Mouse (Mus musculus) liver, postnatal 0 days (tissue): ENCODE measurements at regions not wholly inside any gene's neighbourhood (a gene's known extent, or its start where the extent isn't known, plus 50 kb on each side); places are given as distances from the start of the nearest gene placed in this dataset.

Experiments
- ATAC-seq: fragments of 200-750 bp; cut with Nextera tagmentation; 2 replicates; pipeline ENCODE4 v1.8.0; 2017; ENCODE audit warnings: mild to moderate bottlenecking, moderate library complexity
- DNase-seq: peaks from one replicate; pipeline ENCODE4 v3.0.0-alpha.2; 2016
- H3K27ac ChIP-seq: fragments of 300-500 bp; sonication (generic); 2 replicates; pipeline ENCODE4 v1.5.1; 2014; ENCODE audit warnings: antibody characterized with exemption, moderate library complexity, mild to moderate bottlenecking, low read depth
- H3K27me3 ChIP-seq: fragments of 300-500 bp; sonication (generic); 2 replicates; pipeline ENCODE4 v1.6.1; 2014; ENCODE audit warnings: low read length, control low read depth, mixed read lengths; ENCODE audit not compliant: insufficient read depth
- H3K36me3 ChIP-seq: fragments of 300-500 bp; sonication (generic); replicated peaks from 2 replicates; pipeline ENCODE4 v1.6.1; 2014; ENCODE audit warnings: mild to moderate bottlenecking, control low read depth, low read length, moderate library complexity, mixed read lengths; ENCODE audit not compliant: insufficient read depth
- H3K4me1 ChIP-seq: fragments of 300-500 bp; sonication (generic); 2 replicates; pipeline ENCODE4 v1.6.1; 2014; ENCODE audit warnings: antibody characterized with exemption, mild to moderate bottlenecking, control low read depth; ENCODE audit not compliant: insufficient read depth
- H3K4me2 ChIP-seq: fragments of 300-500 bp; sonication (generic); 2 replicates; pipeline ENCODE4 v1.6.1; 2014; ENCODE audit warnings: low read depth, mild to moderate bottlenecking, low read length, moderate library complexity, mixed read lengths
- H3K4me3 ChIP-seq: fragments of 300-500 bp; sonication (generic); 2 replicates; pipeline ENCODE4 v1.5.1; 2014; ENCODE audit warnings: low read depth, low read length
- H3K9ac ChIP-seq: fragments of 300-500 bp; sonication (generic); replicated peaks from 2 replicates; pipeline ENCODE4 v1.6.1; 2014; ENCODE audit warnings: mild to moderate bottlenecking, moderate library complexity
- H3K9me3 ChIP-seq: fragments of 300-500 bp; sonication (generic); 2 replicates; pipeline ENCODE4 v1.6.1; 2016; ENCODE audit warnings: mild to moderate bottlenecking, control low read depth, low read length, mixed read lengths
- CTCF ChIP-seq: sonication (generic); IDR thresholded peaks from 2 replicates; pipeline ENCODE4 v1.5.1; 2016; ENCODE audit warnings: antibody characterized with exemption, low read depth
- EP300 ChIP-seq: IDR thresholded peaks from 2 replicates; pipeline ENCODE4 v1.6.1; 2016; ENCODE audit warnings: antibody characterized with exemption, low read depth, mild to moderate bottlenecking
- WGBS: fragments of 180-500 bp; shearing (Covaris S2); extraction: QIAGEN DNeasy Blood & Tissue Kit; methylation state at CpG from one replicate; pipeline ENCODE4 v1.1.7; 2014; ENCODE audit not compliant: insufficient replicate concordance; 5-methylcytosine and 5-hydroxymethylcytosine counted together

GRCm38 (mm10) chr14:106211062-106211461 is 105.1 kb downstream of the Trim52 start:
- WGBS: 51% methylated on average over 2 of the region's 2 CpGs
- no peak for DNase-seq
- no peak for TF ChIP-seq EP300
- TF ChIP-seq CTCF: no peak

GRCm38 (mm10) chr14:106217681-106218080 is 111.7 kb downstream of the Trim52 start:
- ATAC-seq: no peak

More at GRCm38 (mm10) chr14:106211062-106211461, 105.1 kb downstream of the Trim52 start:
- H3K9ac ChIP-seq: no peak overlapping the region
- no peaks in the 10 kb centered on the region for H3K9me3 ChIP-seq
- H3K27ac ChIP-seq: no peak overlapping the region
- H3K4me2 ChIP-seq: no peak overlapping the region
- H3K4me3 ChIP-seq: no peak overlapping the region
- no peaks in the 10 kb centered on the region for H3K4me1 ChIP-seq
- ATAC-seq: no peak
- H3K36me3 ChIP-seq: no peaks in the 10 kb centered on the region
- H3K27me3 ChIP-seq: no peaks in the 10 kb centered on the region

GRCm38 (mm10) chr14:106219293-106219797 is 113.3 kb downstream of the Trim52 start:
- DNase-seq: no peak
- ATAC-seq: no peak
- H3K4me2 ChIP-seq: no peak overlapping the region
- 65% methylated on average over 5 of the region's 5 CpGs for WGBS
- H3K4me1 ChIP-seq: no peaks in the 10 kb centered on the region
- no peak overlapping the region for H3K9ac ChIP-seq
- H3K27ac ChIP-seq: no peak overlapping the region
- H3K36me3 ChIP-seq: no peaks in the 10 kb centered on the region
- no peak overlapping the region for H3K4me3 ChIP-seq
- H3K27me3 ChIP-seq: no peaks in the 10 kb centered on the region
- TF ChIP-seq EP300 (no peak), CTCF (no peak)
- H3K9me3 ChIP-seq: no peaks in the 10 kb centered on the region

More at GRCm38 (mm10) chr14:106217681-106218080, 111.7 kb downstream of the Trim52 start:
- no peak for DNase-seq
- H3K27me3 ChIP-seq: no peaks in the 10 kb centered on the region
- 72% methylated on average over 3 of the region's 3 CpGs for WGBS
- TF ChIP-seq EP300 (no peak), CTCF (no peak)
- H3K36me3 ChIP-seq: no peaks in the 10 kb centered on the region
- no peaks in the 10 kb centered on the region for H3K9me3 ChIP-seq
- H3K4me1 ChIP-seq: no peaks in the 10 kb centered on the region
- H3K9ac ChIP-seq: no peak overlapping the region
- no peak overlapping the region for H3K4me3 ChIP-seq
- no peak overlapping the region for H3K27ac ChIP-seq
- H3K4me2 ChIP-seq: no peak overlapping the region

GRCm38 (mm10) chr14:106225401-106225800 is 119.4 kb downstream of the Trim52 start:
- H3K4me2 ChIP-seq: no peak overlapping the region
- H3K27ac ChIP-seq: no peak overlapping the region
- H3K4me1 ChIP-seq: no peaks in the 10 kb centered on the region
- DNase-seq (no peak), ATAC-seq (no peak)
- 74% methylated on average over 1 of the region's 1 CpGs for WGBS
- H3K36me3 ChIP-seq: no peaks in the 10 kb centered on the region
- no peaks in the 10 kb centered on the region for H3K9me3 ChIP-seq
- H3K27me3 ChIP-seq: no peaks in the 10 kb centered on the region
- TF ChIP-seq CTCF (no peak), EP300 (no peak)
- no peak overlapping the region for H3K9ac ChIP-seq
- no peak overlapping the region for H3K4me3 ChIP-seq

- Histone ChIP-seq H3K4me2 (no peak overlapping the region), H3K27ac (no peak overlapping the region), H3K4me3 (no peak overlapping the region), H3K4me1 (no peaks in the 10 kb centered on the region), H3K9ac (no peak overlapping the region), H3K9me3 (no peaks in the 10 kb centered on the region), H3K27me3 (no peaks in the 10 kb centered on the region), H3K36me3 (no peaks in the 10 kb centered on the region)
- DNase-seq (no peak), ATAC-seq (no peak)
- TF ChIP-seq EP300 (no peak), CTCF (no peak)
- WGBS: 84% methylated on average over 5 of the region's 5 CpGs
These were observed 135.9 kb downstream of the Trim52 start for GRCm38 (mm10) chr14:106241721-106242405.

GRCm38 (mm10) chr14:106259396-106260108 is 153.6 kb downstream of the Trim52 start:
- no peaks in the 10 kb centered on the region for H3K4me1 ChIP-seq
- 36% methylated on average over 4 of the region's 4 CpGs for WGBS
- DNase-seq: no peak

More at GRCm38 (mm10) chr14:106259396-106260108, 153.6 kb downstream of the Trim52 start:
- Histone ChIP-seq H3K9me3 (no peaks in the 10 kb centered on the region), H3K4me2 (no peak overlapping the region), H3K27me3 (no peaks in the 10 kb centered on the region), H3K36me3 (no peaks in the 10 kb centered on the region), H3K4me3 (no peak overlapping the region), H3K9ac (no peak overlapping the region), H3K27ac (no peak overlapping the region)
- TF ChIP-seq EP300: no peak
- no peak for TF ChIP-seq CTCF
- no peak for ATAC-seq
